Mouse (Mus musculus): ENCODE data around the gene Lamtor1.

DNA sequence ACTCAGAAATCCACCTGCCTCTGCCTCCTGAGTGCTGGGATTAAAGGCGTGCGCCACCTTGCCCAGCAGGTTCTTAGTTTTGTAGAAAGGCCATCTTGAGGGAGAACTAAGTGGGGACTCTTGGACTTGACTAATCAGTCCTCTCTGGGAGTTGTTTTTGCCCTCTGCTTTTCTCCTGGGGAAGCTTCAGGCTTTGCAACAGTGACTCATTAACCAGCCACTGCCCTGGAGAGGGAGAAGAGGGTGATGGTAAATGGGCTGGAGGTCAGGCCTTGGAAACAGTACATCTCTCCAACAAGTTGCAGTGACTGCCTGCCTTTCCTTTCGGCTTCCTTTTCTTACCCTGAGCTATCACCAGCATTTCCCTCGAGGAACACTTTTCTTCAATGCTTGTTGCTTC, 58.8 kb downstream of the Lamtor1 start:
- no peak for TF ChIP-seq CTCF (IDR thresholded peaks at IDR 0.05)
- TF ChIP-seq EP300 (IDR thresholded peaks at IDR 0.05): no peak
